Mouse (Mus musculus) heart, adult 9 months (tissue): ENCODE measurements around the gene Cited2.
A peak's percentile ranks its signal among the peaks of the same experiment; 100 is the strongest.

Experiments used
- DNase-seq, 2 experiments: peaks; one replicate each; pipeline ENCODE4 v3.0.0; 2022; ENCODE audit warnings: low spot score in 2 of 2

Gene Cited2

DNA sequence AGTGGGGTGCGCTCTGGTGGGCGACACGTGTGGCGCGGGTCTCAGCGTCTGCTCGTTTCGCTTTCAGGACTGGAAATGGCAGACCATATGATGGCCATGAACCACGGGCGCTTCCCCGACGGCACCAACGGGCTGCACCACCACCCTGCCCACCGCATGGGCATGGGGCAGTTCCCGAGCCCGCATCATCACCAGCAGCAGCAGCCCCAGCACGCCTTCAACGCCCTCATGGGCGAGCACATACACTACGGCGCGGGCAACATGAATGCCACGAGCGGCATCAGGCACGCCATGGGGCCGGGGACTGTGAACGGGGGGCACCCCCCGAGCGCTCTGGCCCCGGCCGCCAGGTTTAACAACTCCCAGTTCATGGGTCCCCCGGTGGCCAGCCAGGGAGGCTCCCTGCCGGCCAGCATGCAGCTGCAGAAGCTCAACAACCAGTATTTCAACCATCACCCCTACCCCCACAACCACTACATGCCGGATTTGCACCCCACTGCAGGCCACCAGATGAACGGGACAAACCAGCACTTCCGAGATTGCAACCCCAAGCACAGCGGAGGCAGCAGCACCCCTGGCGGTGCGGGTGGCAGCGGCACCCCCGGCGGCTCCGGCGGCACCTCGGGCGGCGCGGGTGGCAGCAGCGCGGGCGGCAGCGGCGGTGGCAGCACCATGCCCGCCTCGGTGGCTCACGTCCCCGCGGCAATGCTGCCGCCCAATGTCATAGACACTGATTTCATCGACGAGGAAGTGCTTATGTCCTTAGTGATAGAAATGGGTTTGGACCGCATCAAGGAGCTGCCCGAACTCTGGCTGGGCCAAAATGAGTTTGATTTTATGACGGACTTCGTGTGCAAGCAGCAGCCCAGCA is 1.1 kb downstream of the Cited2 start:
- DNase-seq, result peak; percentile 64

DNA sequence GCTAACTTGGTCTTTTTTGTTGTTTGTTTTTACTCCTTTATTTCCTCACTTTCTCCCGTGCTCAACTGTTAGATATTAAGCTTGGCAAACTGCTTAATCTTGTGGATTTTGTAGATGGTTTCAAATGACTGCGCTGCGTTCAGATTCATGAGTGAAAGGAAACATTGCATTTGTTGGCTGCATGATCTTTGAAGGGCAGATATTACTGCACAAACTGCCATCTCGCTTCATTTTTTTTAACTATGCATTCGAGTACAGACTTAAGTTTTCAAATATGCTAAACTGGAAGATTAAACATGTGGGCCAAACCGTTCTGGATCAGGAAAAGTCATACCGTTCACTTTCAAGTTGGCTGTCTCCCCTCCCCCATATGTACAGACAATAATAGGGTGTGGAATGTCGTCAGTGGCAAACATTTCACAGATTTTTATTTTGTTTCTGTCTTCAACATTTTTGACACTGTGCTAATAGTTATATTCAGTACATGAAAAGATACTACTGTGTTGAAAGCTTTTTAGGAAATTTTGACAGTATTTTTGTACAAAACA is 2.1 kb downstream of the Cited2 start:
- peak in 1 of 2 experiments; percentile 12 for DNase-seq

GRCm38 (mm10) chr10:17725644-17726372 is 2.8 kb downstream of the Cited2 start:
- DNase-seq, result peak in 1 of 2 experiments; percentile 3

DNA sequence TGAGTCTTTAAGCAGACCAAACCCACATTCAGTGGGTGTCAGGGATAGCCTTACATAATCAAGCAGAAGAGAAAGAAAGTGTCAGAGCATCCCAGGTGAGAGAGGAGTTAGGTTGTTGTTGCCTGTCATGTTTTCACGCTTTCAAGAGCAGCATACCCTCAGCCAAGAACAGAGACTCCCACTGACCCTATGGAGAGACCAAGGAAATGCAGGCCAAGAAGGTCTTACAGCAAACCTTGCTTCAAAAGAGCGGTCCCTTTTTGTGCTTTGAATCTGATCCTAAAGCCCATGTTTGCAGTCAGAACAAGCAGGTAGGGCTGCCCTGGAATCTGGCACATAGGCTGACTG is 3.3 kb downstream of the Cited2 start:
- peak in 1 of 2 experiments; percentile 16 for DNase-seq

GRCm38 (mm10) chr10:17727161-17727925 is 4.3 kb downstream of the Cited2 start:
- DNase-seq, result peak; percentile 34 to 54

- DNase-seq, result peak in 1 of 2 experiments; percentile 37
Observed at GRCm38 (mm10) chr10:17727926-17728279, 4.9 kb downstream of the Cited2 start.

GRCm38 (mm10) chr10:17728711-17729110 is 5.7 kb downstream of the Cited2 start:
- no peak for DNase-seq

- DNase-seq, result no peak
Observed at GRCm38 (mm10) chr10:17729476-17729875, 6.5 kb downstream of the Cited2 start.

DNA sequence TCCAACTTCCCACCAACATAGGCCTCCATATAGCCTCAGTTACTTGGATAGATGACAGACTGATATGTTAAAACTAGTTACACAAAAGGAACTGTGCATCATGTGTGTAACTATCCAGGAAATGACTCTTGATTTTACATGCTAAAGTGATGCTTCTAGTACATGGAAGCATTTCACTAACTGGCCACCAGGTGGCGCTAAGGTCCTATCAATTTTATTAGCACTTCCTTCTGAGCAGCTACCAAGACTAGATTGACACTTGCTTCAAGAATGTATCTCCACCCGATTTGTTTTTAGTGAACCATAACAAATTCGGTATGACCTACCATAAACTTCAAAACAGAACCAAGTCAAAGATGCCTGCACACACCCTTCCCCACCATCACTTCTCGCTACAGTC is 10.0 kb downstream of the Cited2 start:
- peak in 1 of 2 experiments; percentile 81 for DNase-seq

GRCm38 (mm10) chr10:17742581-17742980 is 19.6 kb downstream of the Cited2 start:
- DNase-seq, result no peak

GRCm38 (mm10) chr10:17752478-17752877 is 29.5 kb downstream of the Cited2 start:
- DNase-seq, result no peak

GRCm38 (mm10) chr10:17759772-17760171 is 36.8 kb downstream of the Cited2 start:
- no peak for DNase-seq

DNA sequence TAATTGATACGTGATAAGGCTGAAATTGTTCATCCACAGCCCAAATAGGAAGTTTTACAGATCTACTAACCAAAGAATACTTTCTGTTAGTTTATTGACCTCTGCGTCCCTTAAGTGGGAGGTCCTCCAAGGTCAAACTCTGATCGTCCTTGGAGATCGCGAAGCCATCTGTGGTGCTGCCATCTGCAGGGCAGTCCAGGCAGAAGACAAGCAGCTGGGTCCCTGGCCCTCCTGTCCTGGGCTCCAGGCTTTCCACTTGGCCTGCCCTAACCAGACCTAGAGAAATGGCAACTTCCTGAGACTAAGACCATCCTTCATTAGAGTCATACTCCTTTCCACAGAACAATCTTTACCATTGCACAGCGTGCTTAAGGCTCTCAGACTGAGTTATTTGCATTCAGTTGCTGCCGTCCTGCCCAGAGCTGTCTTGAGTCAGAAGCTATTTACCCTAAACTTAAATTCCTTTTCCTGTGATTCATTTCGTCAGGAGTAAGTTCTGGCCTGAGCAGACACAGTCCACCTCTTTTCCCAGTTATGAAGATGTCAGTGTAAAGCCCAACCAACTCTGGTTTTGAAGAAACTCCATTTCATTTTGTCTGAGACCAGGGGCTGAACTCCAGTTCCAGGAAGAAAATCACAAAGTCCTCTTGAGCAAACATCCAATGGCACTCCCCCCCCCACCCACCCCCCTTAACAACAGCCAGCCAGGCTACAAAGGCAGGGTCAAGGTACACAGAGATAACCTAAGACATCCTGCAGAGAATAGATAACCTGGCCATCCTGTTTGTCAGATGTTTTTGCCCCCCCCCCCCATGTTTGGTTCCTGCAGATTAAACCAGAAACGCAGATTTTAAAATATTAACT is 38.0 kb downstream of the Cited2 start:
- DNase-seq, result no peak

- no peak for DNase-seq
Observed at GRCm38 (mm10) chr10:17761652-17762051, 38.6 kb downstream of the Cited2 start.

DNA sequence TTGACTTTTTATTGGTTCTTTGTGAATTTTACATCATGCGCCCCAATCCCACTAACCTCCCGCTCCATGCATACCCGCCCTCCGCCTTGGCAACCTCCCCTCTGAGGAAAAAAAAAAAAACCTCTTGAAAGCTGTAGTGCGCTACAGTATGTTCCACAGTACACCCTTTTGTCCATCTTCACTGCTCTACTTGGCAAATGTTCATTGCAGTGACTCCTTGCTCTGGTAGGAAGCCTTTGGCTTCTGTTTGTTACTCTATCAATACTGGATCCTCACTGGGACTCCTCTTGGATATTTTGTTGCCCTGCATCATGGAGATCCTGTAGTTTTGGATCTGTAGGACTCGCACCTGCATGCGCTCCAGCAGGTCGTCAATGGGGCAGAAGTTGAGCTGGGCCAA is 39.9 kb downstream of the Cited2 start:
- DNase-seq, result no peak

- no peak for DNase-seq
Observed at GRCm38 (mm10) chr10:17769856-17770255, 46.8 kb downstream of the Cited2 start.

DNA sequence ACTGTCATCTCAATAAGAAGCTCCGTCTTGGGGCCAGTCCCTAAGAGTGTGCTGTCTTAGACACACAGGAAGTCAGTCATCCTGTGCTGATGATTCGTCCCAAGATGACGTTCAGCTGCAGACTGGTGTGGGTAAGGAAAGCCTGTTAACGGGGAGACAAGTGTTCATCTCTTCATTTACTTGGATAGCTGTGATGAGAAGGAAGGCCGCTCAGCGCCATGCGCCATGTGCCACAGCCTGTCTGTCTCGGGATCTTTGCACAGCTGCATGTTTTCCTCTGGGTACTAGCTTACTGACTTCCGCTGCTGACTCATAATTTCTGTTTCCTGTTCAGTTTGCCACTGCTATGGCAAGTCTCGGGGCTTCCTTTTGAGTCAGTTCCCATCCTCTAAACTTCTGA is 49.3 kb downstream of the Cited2 start:
- DNase-seq, result peak; percentile 47 to 69

- DNase-seq, result no peak
Observed at GRCm38 (mm10) chr10:17774366-17774765, 51.3 kb downstream of the Cited2 start.

GRCm38 (mm10) chr10:17775079-17775478 is 52.1 kb downstream of the Cited2 start:
- no peak for DNase-seq
